Mouse (Mus musculus) limb, embryonic 13.5 days (tissue): ENCODE measurements around the gene Oxld1. TPM values are rescaled to one million over a fixed set of nuclear protein-coding genes. Genes with fewer than 3 reads are reported as not detected.

Source experiments
- ATAC-seq: fragments of 200-750 bp; cut with Nextera tagmentation; 2 replicates; pipeline ENCODE4 v1.8.0; 2017; ENCODE audit warnings: low read depth, moderate number of reproducible peaks, moderate TSS enrichment; ENCODE audit not compliant: low FRiP score
- H3K27ac ChIP-seq: fragments of 300-500 bp; sonication (generic); 2 replicates; pipeline ENCODE4 v1.5.1; 2015; ENCODE audit warnings: inconsistent platforms, mild to moderate bottlenecking, moderate library complexity
- H3K27me3 ChIP-seq: fragments of 300-500 bp; sonication (generic); 2 replicates; pipeline ENCODE4 v1.6.1; 2015; ENCODE audit warnings: mild to moderate bottlenecking, inconsistent platforms
- H3K36me3 ChIP-seq: fragments of 300-500 bp; sonication (generic); 2 replicates; pipeline ENCODE4 v1.6.1; 2015; ENCODE audit warnings: inconsistent platforms, mild to moderate bottlenecking, moderate library complexity
- H3K4me1 ChIP-seq: fragments of 300-500 bp; sonication (generic); 2 replicates; pipeline ENCODE4 v1.6.1; 2015; ENCODE audit warnings: inconsistent platforms
- H3K4me2 ChIP-seq: fragments of 300-500 bp; sonication (generic); replicated peaks from 2 replicates; pipeline ENCODE4 v1.6.1; 2015; ENCODE audit warnings: inconsistent platforms, mild to moderate bottlenecking, moderate library complexity
- H3K4me3 ChIP-seq: fragments of 300-500 bp; sonication (generic); 2 replicates; pipeline ENCODE4 v1.5.1; 2015; ENCODE audit warnings: moderate library complexity, mild to moderate bottlenecking, inconsistent platforms
- H3K9ac ChIP-seq: fragments of 300-500 bp; sonication (generic); 2 replicates; pipeline ENCODE4 v1.6.1; 2015; ENCODE audit warnings: mild to moderate bottlenecking, inconsistent platforms
- H3K9me3 ChIP-seq: fragments of 300-500 bp; sonication (generic); 2 replicates; pipeline ENCODE4 v1.6.1; 2016; ENCODE audit warnings: inconsistent platforms
- WGBS: fragments of 180-500 bp; shearing (Covaris S2); methylation state at CpG from one replicate; pipeline ENCODE4 v1.1.7; 2015; 5-methylcytosine and 5-hydroxymethylcytosine counted together
- polyA plus RNA-seq: library from polyadenylated mRNA; unstranded; fragments of >200 nt; fragmentation: Nextera tagmentation; extraction: Ambion mirVana; gene quantifications from 2 replicates; pipeline ENCODE4 v1.2.1, GENCODE M21; 2015

The Oxld1 gene
- polyA plus RNA-seq = 12.2 and 12.4 TPM in 2 replicates

DNA sequence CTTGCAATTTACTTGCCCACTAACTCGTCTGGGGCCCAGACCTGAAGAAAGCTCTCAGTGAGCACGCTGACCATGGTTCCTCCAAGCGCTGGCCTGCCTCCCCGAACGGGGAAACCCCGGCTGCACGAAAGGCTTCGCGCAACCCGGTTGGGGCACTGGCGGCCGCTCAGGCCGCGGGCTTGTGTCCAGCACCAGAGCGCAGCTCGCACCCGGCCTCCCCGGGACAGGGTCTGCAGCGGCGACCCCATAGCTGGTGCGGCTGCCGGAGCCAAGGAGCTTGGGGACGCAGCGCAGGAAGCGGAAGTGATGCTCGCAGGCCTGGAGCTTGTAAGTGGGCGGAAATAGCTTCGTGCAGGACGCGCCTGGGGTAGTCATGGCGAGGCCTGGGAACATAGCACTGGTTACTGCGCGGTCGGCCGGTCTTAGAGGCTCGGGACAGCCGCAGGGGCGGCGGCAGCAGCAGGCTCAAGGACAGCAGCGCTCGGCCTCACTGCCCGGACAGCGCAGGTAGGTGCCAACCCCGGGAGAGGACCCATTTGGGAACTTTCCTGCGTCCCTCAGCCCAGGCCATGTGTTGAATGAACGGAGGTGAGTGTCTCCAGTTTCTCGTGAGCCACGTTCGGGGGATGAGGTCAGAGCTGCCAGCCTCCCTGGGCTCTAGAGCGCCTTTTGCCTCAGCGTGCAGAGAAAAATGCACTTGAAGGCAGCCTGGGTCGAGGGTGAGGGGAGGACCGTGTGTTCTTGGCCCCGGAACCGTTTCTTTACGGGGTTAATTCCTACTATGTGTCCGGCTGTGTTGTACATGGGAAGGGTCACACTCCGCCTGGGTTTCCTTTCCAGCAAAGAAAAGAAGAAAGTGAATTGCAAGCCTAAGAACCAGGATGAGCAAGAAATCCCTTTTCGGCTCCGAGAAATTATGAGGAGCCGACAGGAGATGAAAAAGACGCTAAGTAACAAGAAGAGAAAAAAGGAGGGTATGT is at the start of gene Oxld1, which contains the start of gene Ccdc137:
Gene Oxld1, minus strand, starts transcription at position 297 of the 980 bp plus-strand sequence.
Gene Ccdc137, plus strand, starts transcription at position 344 of the 980 bp plus-strand sequence.
- Histone ChIP-seq H3K4me1 (peaks cover 20% of the 10 kb centered on the region), H3K36me3 (peaks cover 43% of the 10 kb centered on the region), H3K4me2 (peak within 1 kb of the TSS; percentile 96), H3K4me3 (peak within 1 kb of the TSS; percentile 90), H3K9ac (peak within 1 kb of the TSS; percentile 95), H3K27me3 (no peaks in the 10 kb centered on the region), H3K27ac (peak within 1 kb of the TSS; percentile 76), H3K9me3 (no peaks in the 10 kb centered on the region)
- 5% methylated on average over 60 of the region's 62 CpGs for WGBS
- peak; percentile 87 for ATAC-seq

DNA sequence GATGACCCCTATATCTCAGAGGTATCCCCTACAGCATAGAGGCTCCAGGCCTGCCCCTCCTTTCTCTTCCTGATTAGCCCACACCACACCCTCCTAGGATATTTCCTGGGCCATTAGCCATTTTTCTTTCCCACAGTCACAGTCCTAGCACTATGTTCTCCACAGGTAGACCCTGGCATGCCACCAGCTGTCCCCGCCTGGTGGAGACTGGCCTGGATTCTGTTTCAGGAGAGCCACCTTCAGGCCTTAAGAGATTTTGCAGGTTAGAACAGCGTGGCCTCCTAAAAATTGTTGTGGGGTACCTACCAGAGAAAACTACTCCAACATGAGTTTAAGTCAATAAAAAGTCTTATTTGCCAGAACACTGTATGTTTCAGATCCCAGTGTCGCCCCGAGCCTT is 49.0 kb upstream of the Oxld1 start:
- Histone ChIP-seq H3K4me1 (peaks cover 8% of the 10 kb centered on the region; the same call in 1 of the 2 replicates), H3K27me3 (no peaks in the 10 kb centered on the region), H3K4me3 (no peak overlapping the region), H3K4me2 (no peak overlapping the region), H3K9me3 (no peaks in the 10 kb centered on the region), H3K36me3 (no peaks in the 10 kb centered on the region), H3K27ac (no peak overlapping the region), H3K9ac (no peak overlapping the region)
- no peak for ATAC-seq
- WGBS = 58% methylated on average over 4 of the region's 4 CpGs

DNA sequence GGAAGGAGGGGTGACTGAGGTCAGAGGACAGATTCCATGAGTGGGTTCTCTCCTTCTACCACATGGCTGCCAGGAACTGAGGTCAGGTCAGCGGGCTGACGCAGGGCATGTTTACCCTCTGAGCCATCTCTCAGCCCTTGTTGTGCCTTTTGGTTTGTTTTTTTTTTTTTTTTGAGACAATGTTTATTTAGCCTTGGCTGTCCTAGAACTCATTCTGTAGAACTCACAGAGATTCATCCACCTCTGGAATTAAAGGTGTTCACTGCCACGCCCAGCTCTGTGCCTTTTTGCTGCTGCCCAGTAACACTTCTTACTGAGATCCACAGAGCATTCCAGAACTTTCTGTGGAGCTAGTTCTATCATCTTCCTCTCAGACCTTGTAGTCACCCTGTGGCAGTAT is 47.8 kb upstream of the Oxld1 start:
- peaks cover 6% of the 10 kb centered on the region; the same call in 1 of the 2 replicates for H3K4me1 ChIP-seq
- H3K4me3 ChIP-seq = no peak overlapping the region
- WGBS = 90% methylated on average over 3 of the region's 3 CpGs
- no peak for ATAC-seq
- H3K4me2 ChIP-seq = no peak overlapping the region
- H3K9me3 ChIP-seq = no peaks in the 10 kb centered on the region
- no peaks in the 10 kb centered on the region for H3K27me3 ChIP-seq
- no peak overlapping the region for H3K27ac ChIP-seq
- H3K36me3 ChIP-seq = no peaks in the 10 kb centered on the region
- no peak overlapping the region for H3K9ac ChIP-seq

DNA sequence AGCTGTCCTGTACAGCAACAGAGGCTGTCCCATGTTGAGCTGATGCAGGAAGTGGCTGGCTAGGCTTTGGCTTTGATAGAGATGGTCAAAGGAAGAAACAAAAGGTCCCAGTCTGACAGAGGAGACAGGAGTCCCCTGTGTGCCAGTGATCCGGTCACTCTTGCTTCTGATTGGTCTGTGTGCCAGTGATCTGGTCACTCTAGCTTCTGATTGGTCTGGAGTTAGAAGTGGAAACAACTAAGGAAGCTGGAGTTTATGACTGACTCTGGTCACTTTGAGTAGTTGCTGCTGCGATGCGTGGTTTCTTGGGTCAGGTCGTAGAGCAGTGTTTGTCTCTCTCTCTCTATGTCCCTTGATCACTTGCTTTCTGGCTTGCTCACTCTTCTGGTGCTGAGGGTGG is 43.8 kb upstream of the Oxld1 start:
- 88% methylated on average over 4 of the region's 4 CpGs for WGBS
- no peak overlapping the region for H3K4me3 ChIP-seq
- no peaks in the 10 kb centered on the region for H3K27me3 ChIP-seq
- ATAC-seq = no peak
- no peaks in the 10 kb centered on the region for H3K9me3 ChIP-seq
- peaks cover 27% of the 10 kb centered on the region for H3K36me3 ChIP-seq
- no peaks in the 10 kb centered on the region for H3K4me1 ChIP-seq
- no peak overlapping the region for H3K27ac ChIP-seq
- H3K9ac ChIP-seq = no peak overlapping the region
- H3K4me2 ChIP-seq = no peak overlapping the region

DNA sequence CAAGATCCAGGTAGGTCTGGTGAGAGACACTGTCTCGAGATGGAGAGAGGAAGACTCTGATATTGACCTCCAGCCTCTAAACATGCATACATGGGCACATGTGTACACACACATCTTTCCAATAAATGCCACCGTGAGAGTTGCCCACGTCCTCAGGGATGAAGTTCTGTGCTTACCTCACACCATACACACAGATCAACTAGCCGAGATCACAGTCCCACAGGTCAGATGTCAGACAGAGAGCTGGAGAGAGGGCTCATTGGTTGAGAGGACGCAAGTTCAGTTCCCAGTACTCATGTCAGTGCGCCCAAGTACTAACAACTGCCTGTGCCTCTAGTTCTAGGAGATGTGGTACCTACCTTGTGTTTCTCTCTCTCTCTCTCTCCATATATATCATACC is 43.1 kb upstream of the Oxld1 start:
- H3K4me1 ChIP-seq = no peaks in the 10 kb centered on the region
- H3K9me3 ChIP-seq = no peaks in the 10 kb centered on the region
- ATAC-seq = no peak
- H3K36me3 ChIP-seq = peaks cover 34% of the 10 kb centered on the region
- H3K4me2 ChIP-seq = no peak overlapping the region
- WGBS = 66% methylated on average over 6 of the region's 6 CpGs
- no peak overlapping the region for H3K27ac ChIP-seq
- H3K9ac ChIP-seq = no peak overlapping the region
- H3K4me3 ChIP-seq = no peak overlapping the region
- no peaks in the 10 kb centered on the region for H3K27me3 ChIP-seq

DNA sequence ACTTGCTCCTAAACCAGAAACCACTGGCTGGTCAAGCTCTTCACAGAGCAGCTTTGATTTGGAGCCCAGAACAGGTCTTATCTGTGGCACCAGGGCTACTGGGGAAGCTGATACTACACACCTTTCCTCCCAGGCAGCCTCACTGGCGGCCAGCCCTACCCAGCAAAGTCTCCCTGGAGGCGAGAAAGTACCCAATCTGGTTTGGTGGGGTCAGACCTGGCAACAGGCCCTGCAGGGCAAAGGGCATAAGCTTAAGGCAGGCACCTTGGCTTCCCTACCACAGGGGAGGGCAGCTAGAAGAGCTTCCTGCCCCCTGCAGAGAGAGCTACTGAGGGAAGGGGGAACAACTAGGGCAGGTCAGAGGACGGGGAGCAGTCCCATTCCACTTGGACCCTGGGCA is 42.5 kb upstream of the Oxld1 start:
- no peak for ATAC-seq
- no peak overlapping the region for H3K4me2 ChIP-seq
- no peak overlapping the region for H3K27ac ChIP-seq
- H3K9ac ChIP-seq = no peak overlapping the region
- H3K27me3 ChIP-seq = no peaks in the 10 kb centered on the region
- no peaks in the 10 kb centered on the region for H3K4me1 ChIP-seq
- no peak overlapping the region for H3K4me3 ChIP-seq
- peaks cover 40% of the 10 kb centered on the region for H3K36me3 ChIP-seq
- no peaks in the 10 kb centered on the region for H3K9me3 ChIP-seq
- 21% methylated on average over 3 of the region's 3 CpGs for WGBS

DNA sequence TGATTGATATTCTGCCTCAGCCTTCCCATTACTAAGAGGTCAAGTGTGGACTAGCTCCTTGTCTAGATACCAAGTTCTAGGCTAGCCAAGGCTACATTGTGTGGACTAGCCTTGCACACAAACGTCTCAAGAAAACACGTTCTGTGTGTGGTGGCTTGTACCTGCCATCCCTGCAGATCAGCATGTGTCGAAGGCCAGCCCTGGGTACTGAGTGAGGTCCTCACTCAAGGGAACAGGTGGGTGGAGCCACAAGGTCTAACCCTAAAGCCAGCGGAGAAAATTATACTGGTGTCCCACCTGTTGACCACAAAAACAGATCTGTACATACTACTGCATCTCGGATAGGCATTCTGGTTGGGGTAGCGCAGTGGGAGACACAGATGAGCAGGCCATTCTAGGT is 42.0 kb upstream of the Oxld1 start:
- Histone ChIP-seq H3K4me2 (no peak overlapping the region), H3K36me3 (peaks cover 45% of the 10 kb centered on the region), H3K27ac (no peak overlapping the region), H3K9me3 (no peaks in the 10 kb centered on the region), H3K4me1 (no peaks in the 10 kb centered on the region), H3K9ac (no peak overlapping the region), H3K27me3 (no peaks in the 10 kb centered on the region), H3K4me3 (no peak overlapping the region)
- WGBS = 81% methylated on average over 6 of the region's 6 CpGs
- no peak for ATAC-seq

DNA sequence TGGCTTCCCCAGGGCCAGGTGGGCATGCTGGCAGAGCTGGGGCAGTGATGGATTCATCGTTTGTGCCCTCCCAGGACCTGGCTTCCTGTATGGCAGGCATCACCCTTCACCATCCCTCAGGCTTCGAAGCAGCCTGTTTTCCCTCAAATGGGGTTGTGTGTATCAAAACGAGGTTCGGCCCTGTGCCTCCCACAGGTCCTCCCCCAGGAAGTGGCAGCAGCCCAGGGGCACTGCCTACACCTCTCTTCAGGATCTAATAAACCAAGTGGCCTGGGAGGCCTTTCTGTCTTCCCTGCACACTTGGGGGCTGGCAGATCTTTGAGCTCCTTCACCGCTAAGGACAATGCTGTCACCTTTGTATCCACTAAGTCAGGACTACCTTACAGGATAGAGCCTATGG is 41.0 kb upstream of the Oxld1 start:
- Histone ChIP-seq H3K36me3 (peaks cover 53% of the 10 kb centered on the region), H3K4me2 (no peak overlapping the region), H3K27me3 (no peaks in the 10 kb centered on the region), H3K4me3 (no peak overlapping the region), H3K9me3 (no peaks in the 10 kb centered on the region), H3K27ac (no peak overlapping the region), H3K9ac (no peak overlapping the region), H3K4me1 (peaks cover 2% of the 10 kb centered on the region; the same call in 1 of the 2 replicates)
- no peak for ATAC-seq
- 87% methylated on average over 5 of the region's 5 CpGs for WGBS

DNA sequence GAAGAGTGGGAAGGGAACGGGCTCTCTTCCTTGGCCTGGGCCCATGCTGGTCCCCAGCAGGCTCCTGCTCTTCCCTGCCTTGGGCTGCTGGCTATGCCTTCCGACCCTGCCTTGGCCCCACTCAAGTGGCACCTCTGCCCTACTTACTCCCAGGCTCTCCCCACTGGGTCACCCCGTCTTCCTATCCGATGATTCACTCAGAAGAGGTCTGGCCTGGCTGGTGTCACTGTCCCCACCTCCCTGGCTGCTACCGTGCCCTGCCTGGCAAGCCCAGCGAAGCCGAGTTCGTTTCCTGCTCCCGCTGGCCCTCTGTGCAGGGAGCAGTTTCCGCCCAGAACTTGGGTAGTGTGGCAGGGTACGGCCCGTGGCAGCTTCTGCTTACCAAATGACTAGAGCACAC is 40.4 kb upstream of the Oxld1 start:
- H3K9ac ChIP-seq = no peak overlapping the region
- H3K36me3 ChIP-seq = peaks cover 53% of the 10 kb centered on the region
- H3K4me2 ChIP-seq = no peak overlapping the region
- no peaks in the 10 kb centered on the region for H3K9me3 ChIP-seq
- H3K4me1 ChIP-seq = peaks cover 9% of the 10 kb centered on the region
- H3K4me3 ChIP-seq = no peak overlapping the region
- H3K27me3 ChIP-seq = no peaks in the 10 kb centered on the region
- no peak overlapping the region for H3K27ac ChIP-seq
- 92% methylated on average over 12 of the region's 12 CpGs for WGBS
- no peak for ATAC-seq

DNA sequence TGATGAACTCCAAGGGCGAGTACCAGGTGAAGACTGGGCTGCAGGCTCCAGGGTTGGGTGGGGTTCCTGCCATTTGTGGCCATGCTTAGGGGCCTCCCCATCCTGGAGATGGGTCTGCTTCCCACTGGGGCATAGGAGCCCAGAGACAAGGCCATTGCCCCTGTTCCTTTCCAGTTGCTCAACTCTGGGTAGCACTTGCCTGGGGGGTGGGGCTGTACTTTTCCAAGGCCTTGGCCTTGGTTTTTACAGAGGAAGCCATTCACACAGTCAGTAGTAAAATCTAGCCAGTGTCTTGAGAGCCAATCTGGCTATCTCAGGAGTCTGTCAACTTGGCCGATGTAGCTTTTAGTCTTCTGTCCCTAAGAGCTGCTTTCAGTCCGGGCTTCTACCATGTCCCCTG is 39.6 kb upstream of the Oxld1 start:
- peaks cover 53% of the 10 kb centered on the region for H3K36me3 ChIP-seq
- no peaks in the 10 kb centered on the region for H3K27me3 ChIP-seq
- no peak for ATAC-seq
- no peak overlapping the region for H3K4me2 ChIP-seq
- no peak overlapping the region for H3K4me3 ChIP-seq
- H3K9me3 ChIP-seq = no peaks in the 10 kb centered on the region
- peaks cover 17% of the 10 kb centered on the region for H3K4me1 ChIP-seq
- no peak overlapping the region for H3K9ac ChIP-seq
- no peak overlapping the region for H3K27ac ChIP-seq
- WGBS = 92% methylated on average over 3 of the region's 3 CpGs

DNA sequence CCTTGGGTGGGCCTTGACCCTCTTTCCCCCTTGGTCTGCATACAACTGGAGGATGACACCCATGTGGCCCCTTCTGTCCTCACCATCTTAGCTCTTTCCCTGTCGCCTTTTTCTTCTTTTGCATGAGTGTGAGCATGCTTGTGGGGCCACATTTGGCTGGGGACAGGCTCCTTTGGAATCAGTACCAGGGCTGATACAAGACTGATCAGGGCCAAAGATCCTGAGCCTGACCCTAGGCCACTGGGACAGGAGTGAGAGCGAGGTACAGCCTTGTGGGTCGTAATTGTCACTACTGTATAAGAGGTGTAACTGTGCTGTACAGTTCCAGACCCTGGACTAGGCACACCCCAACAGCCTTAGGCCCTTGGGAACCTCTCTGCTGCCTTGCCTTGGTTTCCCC is 36.0 kb upstream of the Oxld1 start:
- no peak for ATAC-seq
- Histone ChIP-seq H3K4me3 (peak overlapping the region; percentile 94; the same call in 1 of the 2 replicates), H3K9ac (peak overlapping the region; percentile 85), H3K36me3 (peaks cover 51% of the 10 kb centered on the region), H3K27ac (no peak overlapping the region), H3K4me1 (peaks cover 42% of the 10 kb centered on the region), H3K9me3 (no peaks in the 10 kb centered on the region), H3K27me3 (no peaks in the 10 kb centered on the region), H3K4me2 (peak overlapping the region; percentile 97; the same call in 1 of the 2 replicates)
- 83% methylated on average over 3 of the region's 3 CpGs for WGBS

DNA sequence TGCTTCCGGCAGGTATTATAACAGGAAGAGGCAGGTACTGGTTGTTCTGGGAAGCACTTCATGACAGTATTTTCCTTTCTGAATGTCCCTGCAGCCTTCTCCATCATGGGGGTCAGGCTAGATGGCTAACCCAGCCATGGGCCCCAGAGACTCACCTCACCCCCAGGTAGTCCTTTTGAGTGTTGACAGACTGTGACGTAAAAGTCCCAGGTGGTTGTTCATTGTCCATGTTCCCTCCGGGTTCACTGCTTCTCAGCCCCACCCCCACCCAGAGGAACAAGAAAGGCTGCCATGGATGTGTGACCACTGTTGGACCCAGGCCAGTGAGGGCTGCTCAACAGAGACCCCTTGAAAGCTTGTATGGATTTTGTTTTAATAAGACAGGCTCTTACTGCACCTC is 35.5 kb upstream of the Oxld1 start:
- peak overlapping the region; percentile 79; the same call in 1 of the 2 replicates for H3K27ac ChIP-seq
- no peak for ATAC-seq

More for the DNA sequence above, 35.5 kb upstream of the Oxld1 start:
- Histone ChIP-seq H3K36me3 (peaks cover 51% of the 10 kb centered on the region), H3K9ac (peak overlapping the region; percentile 85), H3K4me3 (peak overlapping the region; percentile 94), H3K4me2 (peak overlapping the region; percentile 97), H3K4me1 (peaks cover 42% of the 10 kb centered on the region), H3K27me3 (no peaks in the 10 kb centered on the region), H3K9me3 (no peaks in the 10 kb centered on the region)
- 48% methylated on average over 3 of the region's 3 CpGs for WGBS
